Mouse (Mus musculus): ENCODE data around the gene 1700012P22Rik.

DNA sequence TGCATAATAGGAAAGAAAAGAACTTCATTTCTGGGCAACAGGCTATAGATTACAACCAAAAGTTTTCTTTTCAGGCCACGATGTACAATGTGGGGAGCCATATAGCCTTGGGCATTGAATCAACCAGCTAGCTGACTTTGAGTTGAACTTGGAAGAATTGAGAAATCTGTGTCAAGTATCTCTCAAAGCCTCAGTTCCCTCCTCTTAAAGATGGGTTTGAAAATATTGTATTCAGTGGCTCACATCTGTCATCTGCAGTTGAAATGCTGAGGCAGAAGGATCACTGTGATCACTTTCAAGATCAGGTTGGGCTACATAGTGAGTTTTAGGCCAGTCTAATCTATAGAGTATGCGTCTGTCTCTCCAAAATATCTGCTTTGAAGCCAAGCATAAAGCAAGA is 14.6 kb upstream of the 1700012P22Rik start, which contains the start of gene Gm9944:
- TF ChIP-seq POLR2A (IDR thresholded peaks at IDR 0.05; ENCODE audit: borderline replicate concordance, extremely low read depth, insufficient read depth, insufficient read length, poor library complexity, severe bottlenecking) (no peak), CTCF (IDR thresholded peaks at IDR 0.05; ENCODE audit: borderline replicate concordance, extremely low read depth, insufficient read depth, insufficient read length) (no peak)

Data from brain, embryonic 14.5 days (tissue).